9 mouse cellular contexts compared by ENCODE assay signal in the genomic region with DNA sequence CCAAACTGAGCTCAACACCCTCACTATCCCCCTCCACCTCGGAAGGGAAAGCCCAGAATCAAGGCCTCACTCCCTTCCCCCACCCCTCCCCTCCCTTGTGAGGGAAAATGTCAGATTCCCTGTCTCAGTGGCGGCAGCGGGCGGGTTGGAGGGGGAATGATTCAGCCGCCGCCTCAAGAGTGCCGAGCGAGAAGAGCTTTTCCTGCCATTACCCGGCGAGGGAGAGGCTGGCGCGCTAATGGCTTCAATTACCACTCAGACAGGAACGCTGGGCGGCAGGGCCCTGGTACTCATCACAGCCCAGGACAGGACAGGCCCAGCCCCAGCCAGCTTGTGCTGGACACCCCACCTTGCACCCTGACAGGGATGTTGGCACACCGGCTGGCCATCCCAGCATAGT. TPM values are rescaled to one million over a fixed set of nuclear protein-coding genes. Genes with fewer than 3 reads are reported as not detected.
DNase-seq lines count a peak whose midpoint lies in the region; ATAC-seq lines count a peak whose summit lies in the region.
"Had no signal": no experiment of that assay in that cellular context is flagged by ENCODE, and none has a peak within 500 bp of the region (broad histone marks: within the 10 kb centered on the region; RNA-seq: fewer than 3 reads in every experiment).

No protein-coding gene starts in this region.

- peak; percentile 14 for DNase-seq in layer of hippocampus, adult 11-12 months (ENCODE audit: low spot score)
- DNase-seq in layer of hippocampus, postnatal 10 days (ENCODE audit: low spot score in 2 of 2), result no peak
- peak; percentile 59 for DNase-seq in embryo, embryonic 10 days (ENCODE audit: low spot score)
- no peak for DNase-seq in testis, postnatal 10 days (ENCODE audit: low spot score)

- H3K4me3 ChIP-seq in hindbrain, embryonic 15.5 days, result no peak overlapping the region
- H3K4me3 ChIP-seq in midbrain, embryonic 16.5 days (ENCODE audit: low read depth, low read length), result no peak overlapping the region

- no peaks in the 10 kb centered on the region for H3K27me3 ChIP-seq in hindbrain, embryonic 15.5 days
- H3K27me3 ChIP-seq in midbrain, embryonic 16.5 days (ENCODE audit: control insufficient read depth, insufficient read depth, low read depth, low read length), result no peaks in the 10 kb centered on the region
- H3K27me3 ChIP-seq: Patski had no signal

- peaks cover 52% of the 10 kb centered on the region for H3K4me1 ChIP-seq in hindbrain, embryonic 15.5 days (replicated peaks)
- H3K4me1 ChIP-seq in midbrain, embryonic 16.5 days (ENCODE audit: control insufficient read depth, insufficient read depth, low read length), result peaks cover 39% of the 10 kb centered on the region

- ATAC-seq in hindbrain, embryonic 15.5 days (ENCODE audit: low FRiP score, low read depth), result peak; percentile 13; the same call in 1 of the 2 replicates
- peak; percentile 20; the same call in 1 of the 2 replicates for ATAC-seq in midbrain, embryonic 16.5 days
- no peak for ATAC-seq in erythroid progenitor cell, adult 5-6 weeks (replicated peaks; ENCODE audit: low FRiP score, poor library complexity, severe bottlenecking)
- ATAC-seq in cerebellum, adult (ENCODE audit: insufficient number of reproducible peaks, low FRiP score, low TSS enrichment), result no peak
- ATAC-seq: Patski had no signal

- H3K9me3 ChIP-seq in hindbrain, embryonic 15.5 days, result no peaks in the 10 kb centered on the region
- H3K9me3 ChIP-seq in midbrain, embryonic 16.5 days (replicated peaks; ENCODE audit: control insufficient read depth, low read length, poor library complexity, severe bottlenecking), result no peaks in the 10 kb centered on the region

- peak overlapping the region; percentile 19; the same call in 1 of the 2 replicates for H3K9ac ChIP-seq in hindbrain, embryonic 15.5 days
- H3K9ac ChIP-seq in midbrain, embryonic 16.5 days (ENCODE audit: low read depth, low read length), result peak overlapping the region; percentile 36; the same call in 1 of the 2 replicates

- peak overlapping the region; percentile 30 for H3K4me2 ChIP-seq in hindbrain, embryonic 15.5 days
- H3K4me2 ChIP-seq in midbrain, embryonic 16.5 days (ENCODE audit: low read length), result peak overlapping the region; percentile 4; the same call in 1 of the 2 replicates

- 25% methylated on average over 15 of the region's 15 CpGs for WGBS in hindbrain, embryonic 15.5 days
- 33% methylated on average over 15 of the region's 15 CpGs for WGBS in midbrain, embryonic 16.5 days

- peaks cover 14% of the 10 kb centered on the region; the same call in 1 of the 2 replicates for H3K36me3 ChIP-seq in hindbrain, embryonic 15.5 days
- H3K36me3 ChIP-seq in midbrain, embryonic 16.5 days (ENCODE audit: control insufficient read depth, insufficient read depth, low read length), result peaks cover 11% of the 10 kb centered on the region

- H3K27ac ChIP-seq in hindbrain, embryonic 15.5 days (replicated peaks), result peak overlapping the region; percentile 73
- peak overlapping the region; percentile 78 for H3K27ac ChIP-seq in midbrain, embryonic 16.5 days (ENCODE audit: low read length)

RNA-seq across cellular contexts. Expression of a gene that starts 25.6 kb away (rescaled TPM):
- 100 to 1,000 TPM; 140 to 142 TPM for total RNA-seq in layer of hippocampus, postnatal 10 days (2021)
- polyA plus RNA-seq in hindbrain, embryonic 15.5 days (2015; fragmentation: Nextera tagmentation; extraction: Ambion mirVana), result 80.0 and 86.3 TPM in 2 replicates
- 78.9 and 85.5 TPM in 2 replicates for polyA plus RNA-seq in midbrain, embryonic 16.5 days (2015; fragmentation: Nextera tagmentation; extraction: Ambion mirVana)
- total RNA-seq in erythroid progenitor cell, adult 5-6 weeks (2015; ENCODE audit: low replicate concordance), result 0.84 TPM in 1 of 2 replicates, not detected in the other
- 0.13 TPM in 1 of 2 replicates, not detected in the other for total RNA-seq in erythroid progenitor cell, adult 5-6 weeks (2017; ENCODE audit: low replicate concordance)

Comparison
In these comparisons a context has a peak if more than half of its experiments do, and no peak if none do; other contexts are left out.
1. DNase-seq: peak in layer of hippocampus, adult 11-12 months (single experiment) and embryo, embryonic 10 days (single experiment); none in layer of hippocampus, postnatal 10 days (0 of 2) and testis, postnatal 10 days (single experiment).
2. ATAC-seq: peak in hindbrain, embryonic 15.5 days (single experiment) and midbrain, embryonic 16.5 days (single experiment); none in erythroid progenitor cell, adult 5-6 weeks (single experiment) and cerebellum, adult (single experiment).
3. RNA of a gene that starts 25.6 kb away (total RNA-seq): 140 to 142 TPM in layer of hippocampus, postnatal 10 days; 0.13 to 0.84 TPM in erythroid progenitor cell, adult 5-6 weeks; every median in the first group is over 10 times any median in the second.